Mouse (Mus musculus) stomach, embryonic 14.5 days (tissue): Measurements from ENCODE around the gene Zfp207. TPM values are rescaled to one million over a fixed set of nuclear protein-coding genes. Genes with fewer than 3 reads are reported as not detected.
"Not testable (repeated sequence)": the region's sequence is repeated elsewhere in the genome, so short reads cannot be mapped to it uniquely, and the experiment has no call there.

Experiments
- ATAC-seq: fragments of 200-750 bp; cut with Nextera tagmentation; 2 replicates; pipeline ENCODE4 v1.8.0; 2017; ENCODE audit warnings: low read depth, moderate TSS enrichment; ENCODE audit not compliant: insufficient number of reproducible peaks, insufficient read depth, low FRiP score
- H3K27ac ChIP-seq: fragments of 300-500 bp; sonication (generic); 2 replicates; pipeline ENCODE4 v1.5.1; 2014; ENCODE audit warnings: mild to moderate bottlenecking, low read length, moderate library complexity, mixed read lengths
- H3K27me3 ChIP-seq: fragments of 300-500 bp; sonication (generic); 2 replicates; pipeline ENCODE4 v1.6.1; 2014; ENCODE audit warnings: low read length, control low read depth, mixed read lengths; ENCODE audit not compliant: control insufficient read depth, insufficient read depth
- H3K36me3 ChIP-seq: fragments of 300-500 bp; sonication (generic); 2 replicates; pipeline ENCODE4 v1.6.1; 2014; ENCODE audit warnings: mild to moderate bottlenecking, control low read depth, low read length, moderate library complexity, mixed read lengths; ENCODE audit not compliant: control insufficient read depth, insufficient read depth
- H3K4me1 ChIP-seq: fragments of 300-500 bp; sonication (generic); 2 replicates; pipeline ENCODE4 v1.6.1; 2014; ENCODE audit warnings: low read length, control low read depth, mixed read lengths; ENCODE audit not compliant: control insufficient read depth, insufficient read depth
- H3K4me2 ChIP-seq: fragments of 300-500 bp; sonication (generic); replicated peaks from 2 replicates; pipeline ENCODE4 v1.6.1; 2014; ENCODE audit warnings: low read depth, low read length, control low read depth
- H3K4me3 ChIP-seq: fragments of 300-500 bp; sonication (generic); 2 replicates; pipeline ENCODE4 v1.5.1; 2014; ENCODE audit warnings: low read depth, low read length, control low read depth
- H3K9ac ChIP-seq: fragments of 300-500 bp; sonication (generic); replicated peaks from 2 replicates; pipeline ENCODE4 v1.6.1; 2014; ENCODE audit warnings: low read depth, mild to moderate bottlenecking, control low read depth, low read length, moderate library complexity, mixed read lengths
- H3K9me3 ChIP-seq: fragments of 300-500 bp; sonication (generic); 2 replicates; pipeline ENCODE4 v1.6.1; 2016; ENCODE audit warnings: low read depth, low read length, control low read depth; ENCODE audit not compliant: control insufficient read depth
- WGBS: fragments of 180-500 bp; shearing (Covaris S2); extraction: QIAGEN DNeasy Blood & Tissue Kit; methylation state at CpG from one replicate; pipeline ENCODE4 v1.1.7; 2014; 5-methylcytosine and 5-hydroxymethylcytosine counted together
- polyA plus RNA-seq: library from polyadenylated mRNA; unstranded; fragments of >200 nt; fragmentation: Nextera tagmentation; extraction: Ambion mirVana; gene quantifications from 2 replicates; pipeline ENCODE4 v1.2.1, GENCODE M21; 2014

Zfp207 gene
- polyA plus RNA-seq, 1 experiment from 2014 or later: 271 TPM

GRCm38 (mm10) chr11:80420202-80420984 lies 37.3 kb downstream of the Zfp207 start:
- no peak for ATAC-seq
- H3K4me2 ChIP-seq: no peak overlapping the region

GRCm38 (mm10) chr11:80421421-80422047 lies 38.5 kb downstream of the Zfp207 start:
- H3K4me3 ChIP-seq: no peak overlapping the region
- no peak overlapping the region for H3K9ac ChIP-seq
- H3K9me3 ChIP-seq: 0 out of 2 replicates have a peak, but pooled peaks cover 6% of the 10 kb centered on the region
- H3K36me3 ChIP-seq: no peaks in the 10 kb centered on the region
- H3K27ac ChIP-seq: no peak overlapping the region
- no peaks in the 10 kb centered on the region for H3K27me3 ChIP-seq
- H3K4me2 ChIP-seq: no peak overlapping the region
- WGBS: 82% methylated on average over 7 of the region's 7 CpGs
- no peak for ATAC-seq
- H3K4me1 ChIP-seq: no peaks in the 10 kb centered on the region

More at GRCm38 (mm10) chr11:80420202-80420984, 37.3 kb downstream of the Zfp207 start:
- H3K4me1 ChIP-seq: no peaks in the 10 kb centered on the region
- no peak overlapping the region for H3K9ac ChIP-seq
- 0 out of 2 replicates have a peak, but pooled peaks cover 6% of the 10 kb centered on the region for H3K9me3 ChIP-seq
- H3K27ac ChIP-seq: no peak overlapping the region
- no peak overlapping the region for H3K4me3 ChIP-seq
- no peaks in the 10 kb centered on the region for H3K27me3 ChIP-seq
- no peaks in the 10 kb centered on the region for H3K36me3 ChIP-seq
- 71% methylated on average over 2 of the region's 2 CpGs for WGBS

GRCm38 (mm10) chr11:80424691-80425090 lies 41.6 kb downstream of the Zfp207 start:
- 87% methylated on average over 2 of the region's 2 CpGs for WGBS

GRCm38 (mm10) chr11:80425247-80425778 lies 42.2 kb downstream of the Zfp207 start:
- WGBS: 66% methylated on average over 5 of the region's 5 CpGs
- H3K4me3 ChIP-seq: no peak overlapping the region
- no peak overlapping the region for H3K4me2 ChIP-seq
- no peaks in the 10 kb centered on the region for H3K36me3 ChIP-seq
- H3K4me1 ChIP-seq: peaks cover 4% of the 10 kb centered on the region; the same call in 1 of the 2 replicates
- no peak for ATAC-seq
- H3K27ac ChIP-seq: no peak overlapping the region
- no peaks in the 10 kb centered on the region for H3K9me3 ChIP-seq
- no peak overlapping the region for H3K9ac ChIP-seq
- H3K27me3 ChIP-seq: no peaks in the 10 kb centered on the region

More at GRCm38 (mm10) chr11:80424691-80425090, 41.6 kb downstream of the Zfp207 start:
- no peak overlapping the region for H3K4me2 ChIP-seq
- H3K27ac ChIP-seq: no peak overlapping the region
- no peaks in the 10 kb centered on the region for H3K9me3 ChIP-seq
- peaks cover under 1% of the 10 kb centered on the region; the same call in 1 of the 2 replicates for H3K4me1 ChIP-seq
- no peak overlapping the region for H3K4me3 ChIP-seq
- no peak overlapping the region for H3K9ac ChIP-seq
- H3K27me3 ChIP-seq: no peaks in the 10 kb centered on the region
- H3K36me3 ChIP-seq: no peaks in the 10 kb centered on the region
- ATAC-seq: no peak

- 82% methylated on average over 16 of the region's 16 CpGs for WGBS
- H3K9me3 ChIP-seq, H3K9ac ChIP-seq, ATAC-seq, H3K4me3 ChIP-seq, H3K27ac ChIP-seq, H3K4me2 ChIP-seq, H3K36me3 ChIP-seq, H3K4me1 ChIP-seq, H3K27me3 ChIP-seq: not testable (repeated sequence)
These were observed 43.1 kb downstream of the Zfp207 start for GRCm38 (mm10) chr11:80426029-80426813.

- peak; percentile 99 for ATAC-seq
These were observed 45.4 kb downstream of the Zfp207 start, which contains the start of gene Psmd11 for GRCm38 (mm10) chr11:80428381-80429008. Gene Psmd11 (plus strand): TSS chr11:80428615.

GRCm38 (mm10) chr11:80429009-80429475 lies 46.0 kb downstream of the Zfp207 start:
- peak; percentile 53 for ATAC-seq
- peaks cover 4% of the 10 kb centered on the region; the same call in 1 of the 2 replicates for H3K4me1 ChIP-seq
- peak overlapping the region; percentile 97 for H3K9ac ChIP-seq
- H3K4me3 ChIP-seq: peak overlapping the region; percentile 99
- H3K27me3 ChIP-seq: no peaks in the 10 kb centered on the region
- H3K9me3 ChIP-seq: no peaks in the 10 kb centered on the region
- H3K36me3 ChIP-seq: peaks cover 16% of the 10 kb centered on the region; the same call in 1 of the 2 replicates
- WGBS: under 1% methylated on average over 37 of the region's 37 CpGs
- peak overlapping the region; percentile 71 for H3K4me2 ChIP-seq
- H3K27ac ChIP-seq: peak overlapping the region; percentile 79

More at GRCm38 (mm10) chr11:80428381-80429008, 45.4 kb downstream of the Zfp207 start, which contains the start of gene Psmd11:
- peak within 1 kb of the TSS; percentile 71 for H3K4me2 ChIP-seq
- H3K36me3 ChIP-seq: peaks cover 14% of the 10 kb centered on the region; the same call in 1 of the 2 replicates
- peaks cover 4% of the 10 kb centered on the region; the same call in 1 of the 2 replicates for H3K4me1 ChIP-seq
- H3K27ac ChIP-seq: peak within 1 kb of the TSS; percentile 79
- peak within 1 kb of the TSS; percentile 97 for H3K9ac ChIP-seq
- under 1% methylated on average over 58 of the region's 58 CpGs for WGBS
- no peaks in the 10 kb centered on the region for H3K27me3 ChIP-seq
- H3K4me3 ChIP-seq: peak within 1 kb of the TSS; percentile 99
- H3K9me3 ChIP-seq: no peaks in the 10 kb centered on the region
